Mouse (Mus musculus): ENCODE results near the gene Fbll1.

DNA sequence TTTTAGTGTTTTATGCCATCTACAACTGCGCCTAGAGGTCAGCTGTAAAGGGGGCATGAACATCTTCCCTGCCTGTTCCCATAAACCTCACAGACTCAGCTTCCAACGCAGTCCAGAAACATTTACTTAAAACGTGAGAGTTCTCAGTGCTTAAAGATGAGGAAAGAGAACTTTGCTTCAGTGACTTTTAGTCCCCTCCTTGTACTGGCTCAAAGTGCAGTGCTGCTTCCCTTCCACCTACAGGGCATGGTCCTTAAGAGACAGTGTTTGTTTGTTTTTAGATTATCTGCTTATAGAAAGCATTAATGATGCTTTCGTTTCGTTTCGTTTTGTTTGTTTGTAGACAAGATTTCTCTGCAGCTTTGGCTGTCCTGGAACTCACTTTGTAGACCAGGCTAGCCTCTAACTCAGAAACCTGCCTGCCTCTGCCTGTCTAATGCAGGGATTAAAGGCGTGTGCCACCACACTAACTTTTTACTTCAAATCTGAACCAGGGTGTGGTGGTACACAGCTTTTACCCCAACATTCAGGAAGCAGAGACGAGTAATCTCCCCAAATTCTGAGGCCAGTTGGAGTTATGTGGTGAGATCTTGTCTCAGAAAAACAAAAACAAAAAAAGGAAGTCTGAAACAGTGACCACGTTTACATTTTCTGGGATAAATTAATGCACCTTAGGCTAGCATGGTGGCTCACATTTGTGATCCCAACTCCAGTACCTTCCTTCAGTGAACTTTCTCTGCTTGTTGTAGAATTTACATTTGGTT lies 27.8 kb downstream of the Fbll1 start:
- TF ChIP-seq CTCF (conservative IDR thresholded peaks at IDR 0.05; ENCODE audit: insufficient read depth, insufficient read length, low read depth, low read length) (no peak), POLR2A (IDR thresholded peaks at IDR 0.05; ENCODE audit: low read depth, low read length) (no peak)

All from kidney, adult 2 months (tissue).